Mouse (Mus musculus): ENCODE data around the gene Rnf181.

The Rnf181 gene
- long read RNA-seq, experiment 1, transcript Rnf181-214 (1 exons, 2,410 nt) = minor isoform, 11 of 272 reads
- long read RNA-seq, experiment 1, transcript Rnf181-201 (5 exons, 1,434 nt) = major isoform, 186 of 272 reads
- long read RNA-seq, experiment 1, partial matches to known transcripts = 20 of 272 reads
- long read RNA-seq, experiment 1, other reads (novel, unspliced or antisense) = 50 of 272 reads
- long read RNA-seq, experiment 2, transcript Rnf181-214 (1 exons, 2,410 nt) = minor isoform, 7 of 161 reads
- long read RNA-seq, experiment 2, transcript Rnf181-201 (5 exons, 1,434 nt) = major isoform, 117 of 161 reads
- long read RNA-seq, experiment 2, partial matches to known transcripts = 10 of 161 reads
- long read RNA-seq, experiment 2, other reads (novel, unspliced or antisense) = 23 of 161 reads

DNA sequence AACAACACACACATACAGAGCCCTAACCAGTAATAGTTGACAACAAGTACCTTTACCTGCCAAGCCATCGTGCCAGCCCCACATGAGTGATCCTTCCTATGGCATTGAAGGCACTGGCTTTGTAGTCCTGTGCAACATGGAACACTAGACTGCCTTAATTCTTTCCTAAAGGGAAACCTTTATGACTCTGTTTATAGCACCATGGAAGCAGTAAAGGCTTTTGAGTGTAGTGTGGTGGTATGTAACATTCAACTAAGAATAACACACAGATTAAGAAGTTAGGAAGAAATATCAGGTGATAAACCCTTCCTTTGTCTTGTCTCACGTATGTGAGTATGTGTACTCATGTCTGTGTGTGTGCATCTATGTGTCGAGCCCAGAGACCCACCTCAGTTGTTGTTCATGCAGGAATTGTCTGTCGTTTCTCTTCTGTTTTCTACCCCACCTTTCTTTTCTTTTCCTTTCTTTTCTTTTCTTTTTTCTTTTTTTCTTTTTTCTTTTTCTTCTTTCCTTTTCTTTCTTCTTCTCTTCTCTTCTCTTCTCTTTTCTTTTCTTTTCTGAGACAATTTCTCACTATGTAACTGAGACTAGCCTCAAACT, at the start of gene Rnf181:
Gene Rnf181, minus strand, starts transcription at position 113 of the 600 bp plus-strand sequence.
- intact Hi-C loops (cut with DNase I) = no loop called here

DNA sequence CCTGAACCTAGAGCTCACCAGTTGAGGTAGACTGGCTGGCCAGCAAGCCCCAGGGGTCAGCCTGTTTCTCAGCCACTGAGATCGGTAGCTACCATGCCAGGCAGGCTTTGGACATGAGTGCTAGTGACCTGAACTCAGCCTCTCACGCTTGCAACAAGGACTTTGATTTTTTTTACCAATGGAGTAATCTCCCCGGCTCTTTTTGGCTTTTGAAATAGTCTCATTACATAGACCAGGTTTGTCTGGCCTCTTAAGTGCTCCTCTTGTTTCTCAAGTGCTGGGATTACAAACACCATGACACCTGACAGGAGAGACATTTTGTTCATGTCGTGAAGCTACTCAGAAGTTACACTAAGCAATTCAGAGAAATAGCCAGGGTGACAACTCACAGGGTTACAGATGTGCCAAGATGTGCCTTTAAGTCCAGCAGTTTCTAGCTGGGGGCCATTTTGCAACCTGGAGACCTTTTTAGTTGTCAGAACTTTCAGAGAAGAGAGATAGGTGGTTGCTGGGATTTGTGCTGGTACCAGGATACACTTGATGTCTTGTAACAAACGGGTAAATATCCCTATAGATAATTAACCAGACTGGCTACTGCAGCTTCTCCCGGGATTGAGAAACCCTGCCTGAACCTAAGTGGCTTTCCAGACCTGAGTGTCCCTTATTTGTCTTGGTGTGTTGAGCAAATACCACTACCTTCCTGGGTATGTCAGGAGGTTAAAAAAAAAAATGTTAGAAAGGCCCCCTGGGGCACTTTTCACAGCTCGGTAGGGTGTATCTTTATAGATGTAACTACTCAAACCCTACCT, 49.4 kb upstream of the Rnf181 start:
- intact Hi-C loops (cut with DNase I) = no loop called here

GRCm38 (mm10) chr6:72415181-72415580, 48.4 kb upstream of the Rnf181 start:
- intact Hi-C loops (cut with DNase I) = no loop called here

DNA sequence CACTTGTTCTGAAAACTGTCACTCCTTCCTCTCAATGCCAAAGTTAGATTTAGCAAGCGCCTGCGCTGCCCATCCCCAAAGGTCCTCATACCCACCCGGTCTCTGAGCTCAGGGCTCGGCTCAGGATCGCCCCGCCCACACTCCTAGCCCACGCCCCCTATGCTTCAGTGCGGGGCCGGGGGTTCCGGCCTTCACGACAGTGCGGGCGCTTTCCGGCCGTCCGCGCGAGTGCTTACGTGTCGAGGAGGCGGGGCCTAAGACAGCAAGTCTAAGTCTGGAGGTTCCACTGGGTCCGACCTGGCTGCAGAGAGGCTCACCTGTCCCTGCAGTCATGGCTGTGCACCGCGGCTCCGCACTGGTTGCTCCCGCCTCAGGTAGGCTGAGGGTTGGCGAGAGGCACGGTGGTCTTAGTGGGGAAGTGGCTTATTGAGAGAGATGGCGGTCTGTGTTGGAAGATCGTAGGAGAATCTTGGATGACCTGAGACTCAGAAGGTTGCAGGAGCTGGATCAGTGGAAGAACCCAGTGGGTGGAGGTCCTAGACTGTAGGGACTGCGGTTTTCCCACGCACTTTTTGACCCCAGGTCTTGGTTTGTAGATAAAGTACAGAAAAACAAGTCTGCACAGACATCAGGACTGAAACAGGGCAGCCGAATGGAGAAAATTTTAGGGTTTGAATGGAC, 47.5 kb upstream of the Rnf181 start, which contains the start of gene Ggcx:
Gene Ggcx, plus strand, starts transcription at position 233 of the 681 bp plus-strand sequence.
- intact Hi-C loops (cut with DNase I) = no loop called here

DNA sequence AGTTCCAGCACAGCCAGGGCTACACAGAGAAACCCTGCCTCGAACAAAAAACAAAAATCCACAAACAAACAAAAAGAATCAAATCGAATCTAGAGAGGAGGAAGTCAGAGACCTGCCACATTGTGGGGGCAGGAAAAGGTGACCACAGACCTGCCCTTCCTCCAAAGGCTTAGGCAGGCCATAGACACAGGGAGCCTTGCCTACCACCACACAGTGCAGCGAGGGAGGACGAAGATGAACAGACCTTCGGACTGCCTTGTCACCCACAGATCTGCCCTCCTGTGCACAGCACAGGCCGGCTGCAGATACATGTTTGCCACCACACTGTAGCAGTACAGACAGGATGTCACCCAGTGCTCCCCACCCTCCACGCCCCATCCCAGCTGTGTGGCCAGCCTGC, 43.8 kb upstream of the Rnf181 start:
- intact Hi-C loops (cut with DNase I) = no loop called here

GRCm38 (mm10) chr6:72410003-72410402, 43.2 kb upstream of the Rnf181 start:
- intact Hi-C loops (cut with DNase I) = no loop called here

DNA sequence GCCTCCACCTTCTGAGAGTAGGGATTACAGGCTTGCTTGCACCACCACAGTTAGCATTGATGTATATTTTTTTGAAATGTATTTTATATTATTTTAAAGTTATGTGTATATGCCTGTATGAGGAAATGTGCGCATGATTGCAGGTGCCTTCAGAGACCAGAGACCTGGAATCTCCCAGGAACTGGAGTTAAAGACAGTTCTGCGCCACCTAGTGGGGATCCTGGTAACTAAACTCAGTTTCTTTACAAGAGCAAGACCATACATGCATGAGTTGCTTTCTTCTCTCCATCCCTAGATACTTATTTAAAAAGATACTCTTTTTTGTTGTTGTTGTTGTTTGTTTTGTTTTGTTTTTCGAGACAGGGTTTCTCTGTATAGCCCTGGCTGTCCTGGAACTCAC, 42.8 kb upstream of the Rnf181 start:
- intact Hi-C loops (cut with DNase I) = loop anchor here (5.0 kb wide), 1 partner anchor 47 kb away; no protein-coding TSS in a partner anchor

GRCm38 (mm10) chr6:72407119-72407518, 40.4 kb upstream of the Rnf181 start:
- intact Hi-C loops (cut with DNase I) = loop anchor here (5.0 kb wide), 1 partner anchor 45 kb away; no protein-coding TSS in a partner anchor

DNA sequence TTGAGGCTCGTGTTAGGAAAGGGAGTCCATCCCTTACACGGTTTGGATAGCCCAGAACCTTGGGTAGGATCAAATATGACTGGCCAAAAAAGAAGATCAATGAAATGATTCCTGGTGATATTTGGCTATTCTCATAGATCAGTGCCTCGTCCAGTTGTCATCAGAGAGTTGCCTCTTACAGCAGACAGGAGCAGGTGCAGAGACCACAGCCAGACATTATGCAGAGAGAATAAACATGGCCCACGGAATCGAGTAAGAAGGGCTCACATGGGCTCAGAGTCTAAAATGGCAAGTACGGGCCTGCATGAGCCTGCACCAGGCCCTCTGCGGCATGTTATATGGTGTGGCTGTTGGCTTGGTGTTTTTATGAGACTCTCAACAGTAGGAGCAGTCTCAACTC, 38.6 kb upstream of the Rnf181 start:
- intact Hi-C loops (cut with DNase I) = loop anchor here (5.0 kb wide), 1 partner anchor 43 kb away; no protein-coding TSS in a partner anchor

GRCm38 (mm10) chr6:72401875-72402274, 35.1 kb upstream of the Rnf181 start:
- intact Hi-C loops (cut with DNase I) = no loop called here

- intact Hi-C loops (cut with DNase I) = no loop called here
Measured at GRCm38 (mm10) chr6:72399967-72400366, 33.2 kb upstream of the Rnf181 start.

DNA sequence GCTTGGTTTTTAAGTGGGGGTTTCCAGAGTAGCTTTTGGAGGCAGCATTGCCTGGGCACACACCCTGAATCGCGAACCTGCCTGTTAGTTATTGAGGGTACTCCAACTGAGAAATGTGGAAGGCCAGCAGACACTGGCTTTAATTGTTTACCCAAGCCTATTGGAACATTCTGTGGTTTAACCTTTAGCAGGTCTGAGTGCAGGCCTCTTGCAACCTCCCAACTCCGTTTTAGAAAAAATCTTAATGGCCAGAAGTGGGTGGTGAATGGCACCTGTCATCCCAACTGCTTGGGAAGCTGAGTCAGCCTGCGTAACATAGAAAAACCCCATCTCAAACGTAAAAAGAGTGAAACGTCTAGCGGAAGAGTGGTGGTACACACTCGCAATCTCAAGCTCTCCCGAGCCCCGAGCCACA, 30.1 kb upstream of the Rnf181 start:
- intact Hi-C loops (cut with DNase I) = no loop called here

DNA sequence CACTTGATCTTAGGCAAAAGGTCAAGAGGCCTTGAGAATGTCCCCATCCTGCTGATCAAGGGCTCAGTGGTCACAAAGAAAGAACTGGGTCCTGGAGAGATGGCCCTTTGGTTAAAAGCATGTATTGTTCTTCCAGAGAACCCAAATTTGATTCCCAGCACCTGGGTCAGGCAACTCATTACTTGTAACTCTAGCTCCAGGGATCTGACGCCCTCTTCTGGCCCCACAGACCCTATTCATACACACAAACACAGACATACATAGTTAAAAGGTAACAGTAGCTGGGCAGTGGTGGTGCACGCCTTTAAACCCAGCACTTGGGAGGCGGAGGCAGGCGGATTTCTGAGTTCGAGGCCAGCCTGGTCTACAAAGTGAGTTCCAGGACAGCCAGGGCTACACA, 25.6 kb upstream of the Rnf181 start:
- intact Hi-C loops (cut with DNase I) = no loop called here

- intact Hi-C loops (cut with DNase I) = no loop called here
Measured at GRCm38 (mm10) chr6:72390795-72391521, 24.2 kb upstream of the Rnf181 start.

DNA sequence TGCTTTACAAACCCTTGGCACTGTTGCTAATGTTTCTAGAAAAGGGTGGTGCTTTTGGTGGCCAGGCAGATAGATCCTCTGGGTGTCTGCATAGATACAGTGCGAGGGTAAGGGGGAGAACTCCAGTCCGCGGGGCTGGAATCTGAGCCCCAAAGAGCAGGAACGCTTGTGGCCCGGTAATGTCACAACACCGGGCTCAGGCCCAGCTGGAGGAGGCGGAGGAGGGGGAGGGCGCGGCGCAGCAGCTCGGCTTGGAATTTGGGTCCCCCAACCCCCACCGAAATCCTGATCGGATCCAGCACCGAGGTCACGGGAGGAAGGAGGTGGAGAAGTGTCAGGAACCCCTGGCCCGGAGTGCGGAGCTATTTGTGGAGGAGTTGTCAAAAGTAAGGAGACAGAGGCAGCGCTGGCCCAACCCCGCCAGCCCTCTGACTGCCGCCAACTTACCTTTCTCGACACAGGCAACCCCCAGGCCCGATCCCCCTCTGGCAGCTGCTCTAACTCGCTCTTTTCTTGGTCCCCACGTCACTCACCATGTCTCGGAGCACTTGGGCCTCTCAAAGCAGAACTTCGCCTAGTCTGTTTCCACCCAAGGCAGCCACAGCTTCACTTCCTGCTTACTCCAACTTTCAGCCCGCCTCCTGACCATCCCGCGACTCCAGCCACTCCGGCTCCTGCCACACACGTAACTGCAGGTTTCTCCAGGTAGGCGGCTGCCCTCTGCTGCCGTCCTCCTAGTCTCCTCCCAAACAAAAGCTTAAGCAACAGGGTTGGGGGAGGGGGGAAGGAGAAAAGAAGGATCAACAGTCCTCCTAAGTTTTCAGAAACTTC, 23.4 kb upstream of the Rnf181 start, which contains the start of gene Vamp8:
Gene Vamp8, minus strand, starts transcription at position 763 of the 831 bp plus-strand sequence.
- intact Hi-C loops (cut with DNase I) = no loop called here

- intact Hi-C loops (cut with DNase I) = no loop called here
Measured at GRCm38 (mm10) chr6:72389471-72389940, 22.8 kb upstream of the Rnf181 start.

- intact Hi-C loops (cut with DNase I) = no loop called here
Measured at GRCm38 (mm10) chr6:72388791-72389329, 22.1 kb upstream of the Rnf181 start.

DNA sequence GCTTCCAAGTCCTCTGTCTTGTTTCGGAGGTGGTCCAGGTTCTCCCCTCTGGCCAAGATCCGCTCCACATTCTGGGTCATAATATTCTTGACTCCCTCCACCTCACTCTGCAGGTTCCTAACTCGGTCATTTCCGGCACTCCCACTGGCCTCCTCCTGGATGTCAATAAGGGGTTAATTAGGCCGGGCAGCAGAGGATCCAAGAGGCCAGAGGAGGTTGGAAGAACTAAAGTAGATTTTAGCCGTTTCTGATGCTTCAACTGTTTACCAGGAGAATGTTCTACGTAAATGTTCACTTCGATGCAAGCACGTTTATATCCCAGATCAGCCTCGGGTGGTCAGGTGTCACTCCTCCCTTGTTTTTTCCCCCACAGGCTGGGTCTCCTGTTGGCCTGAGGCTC, 21.5 kb upstream of the Rnf181 start:
- intact Hi-C loops (cut with DNase I) = no loop called here

GRCm38 (mm10) chr6:72387816-72388215, 21.1 kb upstream of the Rnf181 start:
- intact Hi-C loops (cut with DNase I) = no loop called here
